Mouse (Mus musculus): ENCODE data around the gene Itfg1. TPM values are rescaled to one million over a fixed set of nuclear protein-coding genes. Genes with fewer than 3 reads are reported as not detected.
A peak's percentile ranks its signal among the peaks of the same experiment; 100 is the strongest.

The Itfg1 gene
- total and polyA plus RNA-seq, 2 experiments from 2014 or later, result 227 to 258 TPM

DNA sequence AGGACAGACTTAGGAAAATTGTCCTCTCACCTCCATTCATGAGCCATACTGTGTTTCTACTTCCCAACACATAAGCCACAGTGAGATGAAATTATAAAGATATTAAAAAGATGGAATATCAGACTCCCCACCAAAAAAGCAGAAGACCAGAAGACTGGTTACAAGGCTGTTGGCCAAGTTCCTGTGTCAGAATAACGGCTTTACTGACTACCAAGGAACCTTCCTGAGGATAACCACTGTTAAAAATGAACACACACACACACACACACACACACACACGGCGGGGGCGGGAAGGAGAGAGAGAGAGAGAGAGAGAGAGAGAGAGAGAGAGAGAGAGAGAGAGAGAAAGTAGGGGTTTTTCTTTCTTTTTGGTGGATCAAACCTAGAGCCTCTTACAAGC, 52.8 kb downstream of the Itfg1 start:
- ATAC-seq (ENCODE audit: low FRiP score) (no peak), DNase-seq (ENCODE audit: low spot score) (no peak)
- H3K27me3 ChIP-seq (ENCODE audit: insufficient read depth, low read length), result no peaks in the 10 kb centered on the region
- no peaks in the 10 kb centered on the region for H3K36me3 ChIP-seq (ENCODE audit: insufficient read depth, low read length)
- no peak overlapping the region for H3K4me2 ChIP-seq (ENCODE audit: low read depth, low read length, poor library complexity, severe bottlenecking)
- H3K9ac ChIP-seq (replicated peaks; ENCODE audit: low read length, poor library complexity, severe bottlenecking), result no peak overlapping the region
- no peaks in the 10 kb centered on the region for H3K9me3 ChIP-seq (ENCODE audit: low read length)
- no peak overlapping the region for H3K4me3 ChIP-seq (ENCODE audit: low read depth, low read length)
- 99% methylated on average over 3 of the region's 4 CpGs for WGBS
- H3K27ac ChIP-seq (ENCODE audit: low read depth, low read length), result no peak overlapping the region
- no peaks in the 10 kb centered on the region for H3K4me1 ChIP-seq (ENCODE audit: insufficient read depth, low read length)
- TF ChIP-seq CTCF (IDR thresholded peaks at IDR 0.05), result no peak

DNA sequence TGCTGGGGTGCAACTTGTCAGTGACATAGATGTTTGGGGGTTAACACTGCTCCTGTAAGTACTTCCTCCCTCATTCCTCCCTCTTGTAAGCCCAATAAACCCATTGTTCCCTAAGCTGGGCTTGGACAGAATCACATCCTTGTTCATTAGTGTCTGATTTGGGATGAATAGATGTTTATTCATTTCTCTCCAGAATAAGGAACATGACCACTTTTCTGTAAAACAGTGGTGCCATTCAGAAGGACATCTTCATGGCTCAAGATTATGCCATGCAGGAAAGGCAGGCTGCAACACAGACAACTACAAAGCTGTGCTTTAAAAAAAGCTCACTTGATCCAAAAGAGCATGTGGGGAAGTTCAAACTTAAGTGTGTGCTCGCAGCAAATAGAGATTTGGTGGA, 55.2 kb downstream of the Itfg1 start:
- no peak for DNase-seq (ENCODE audit: low spot score)
- Histone ChIP-seq H3K4me1 (ENCODE audit: insufficient read depth, low read length) (no peaks in the 10 kb centered on the region), H3K4me2 (ENCODE audit: low read depth, low read length, poor library complexity, severe bottlenecking) (no peak overlapping the region), H3K36me3 (ENCODE audit: insufficient read depth, low read length) (no peaks in the 10 kb centered on the region), H3K27ac (ENCODE audit: low read depth, low read length) (no peak overlapping the region), H3K27me3 (ENCODE audit: insufficient read depth, low read length) (no peaks in the 10 kb centered on the region), H3K9me3 (ENCODE audit: low read length) (no peaks in the 10 kb centered on the region), H3K4me3 (ENCODE audit: low read depth, low read length) (no peak overlapping the region), H3K9ac (replicated peaks; ENCODE audit: low read length, poor library complexity, severe bottlenecking) (no peak overlapping the region)
- TF ChIP-seq CTCF (IDR thresholded peaks at IDR 0.05), result no peak
- ATAC-seq (ENCODE audit: low FRiP score), result no peak
- 83% methylated on average over 1 of the region's 1 CpGs for WGBS

DNA sequence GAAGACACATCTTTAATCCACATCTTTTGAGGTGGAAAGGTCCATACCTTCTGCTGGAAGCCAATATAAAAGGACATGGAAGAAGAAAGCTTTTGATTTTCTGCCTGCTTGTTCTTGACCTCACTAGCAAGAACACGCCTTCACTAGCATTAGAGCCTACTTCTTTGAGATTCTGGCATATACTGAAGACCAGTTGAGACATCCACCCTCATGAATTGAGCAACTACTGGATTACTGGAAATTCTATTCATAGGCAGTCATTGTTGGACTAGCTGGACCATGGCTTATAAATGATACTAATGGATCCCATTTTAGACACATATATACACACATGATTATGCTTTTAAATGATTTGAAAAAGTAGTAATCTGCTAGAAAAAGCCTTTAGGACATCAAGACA, 56.9 kb downstream of the Itfg1 start:
- Histone ChIP-seq H3K4me2 (ENCODE audit: low read depth, low read length, poor library complexity, severe bottlenecking) (no peak overlapping the region), H3K36me3 (ENCODE audit: insufficient read depth, low read length) (no peaks in the 10 kb centered on the region), H3K27ac (ENCODE audit: low read depth, low read length) (no peak overlapping the region), H3K27me3 (ENCODE audit: insufficient read depth, low read length) (no peaks in the 10 kb centered on the region), H3K9ac (replicated peaks; ENCODE audit: low read length, poor library complexity, severe bottlenecking) (no peak overlapping the region), H3K4me1 (ENCODE audit: insufficient read depth, low read length) (no peaks in the 10 kb centered on the region), H3K4me3 (ENCODE audit: low read depth, low read length) (no peak overlapping the region), H3K9me3 (ENCODE audit: low read length) (no peaks in the 10 kb centered on the region)
- WGBS, result 96% methylated on average over 1 of the region's 1 CpGs
- DNase-seq (ENCODE audit: low spot score) (no peak), ATAC-seq (ENCODE audit: low FRiP score) (no peak)
- no peak for TF ChIP-seq CTCF (IDR thresholded peaks at IDR 0.05)

DNA sequence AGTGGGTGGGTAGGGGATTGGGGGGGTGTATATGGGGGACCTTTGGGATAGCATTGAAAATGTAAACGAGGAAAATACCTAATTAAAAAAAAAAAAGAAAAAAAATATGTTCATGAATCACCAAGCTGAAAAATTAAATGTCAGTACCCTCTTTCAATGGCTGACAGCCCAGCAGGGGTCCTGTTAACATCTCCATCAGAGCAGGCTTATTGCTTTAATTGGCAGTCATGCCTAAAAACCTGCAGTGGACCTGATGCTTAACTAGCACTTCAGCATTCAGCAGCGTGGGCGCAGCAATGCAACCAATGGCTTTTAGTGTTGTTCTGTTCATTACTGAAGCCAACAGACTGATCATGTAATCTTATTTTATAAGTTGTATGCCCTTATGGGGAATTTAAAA, 60.6 kb downstream of the Itfg1 start:
- no peak overlapping the region for H3K4me3 ChIP-seq (ENCODE audit: low read depth, low read length)
- H3K27ac ChIP-seq (ENCODE audit: low read depth, low read length), result no peak overlapping the region
- no peak overlapping the region for H3K4me2 ChIP-seq (ENCODE audit: low read depth, low read length, poor library complexity, severe bottlenecking)
- DNase-seq (ENCODE audit: low spot score) (peak; percentile 31), ATAC-seq (ENCODE audit: low FRiP score) (no peak)
- no peaks in the 10 kb centered on the region for H3K9me3 ChIP-seq (ENCODE audit: low read length)
- no peaks in the 10 kb centered on the region for H3K4me1 ChIP-seq (ENCODE audit: insufficient read depth, low read length)
- no peaks in the 10 kb centered on the region for H3K36me3 ChIP-seq (ENCODE audit: insufficient read depth, low read length)
- no peaks in the 10 kb centered on the region for H3K27me3 ChIP-seq (ENCODE audit: insufficient read depth, low read length)
- TF ChIP-seq CTCF (IDR thresholded peaks at IDR 0.05), result no peak
- H3K9ac ChIP-seq (replicated peaks; ENCODE audit: low read length, poor library complexity, severe bottlenecking), result no peak overlapping the region
- WGBS, result 64% methylated on average over 3 of the region's 3 CpGs

DNA sequence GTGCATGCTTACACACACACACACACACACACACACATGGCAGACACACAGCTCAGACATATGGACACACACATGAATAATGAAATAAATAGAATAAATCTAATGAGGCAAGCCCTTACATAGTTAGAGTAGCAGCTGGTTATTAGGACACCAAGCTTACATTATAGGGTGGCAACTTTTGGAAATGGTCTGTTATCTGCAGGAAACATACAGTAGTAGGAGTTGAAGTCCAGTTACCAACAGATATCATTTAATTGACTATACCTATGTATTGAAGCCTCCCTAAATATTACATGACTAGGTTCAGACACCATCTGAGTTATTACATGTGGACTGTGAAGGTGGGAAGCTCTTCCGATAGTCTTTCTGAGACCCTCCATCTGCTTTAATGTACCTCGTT, 95.7 kb downstream of the Itfg1 start:
- WGBS, result over 99% methylated on average over 2 of the region's 2 CpGs
- Histone ChIP-seq H3K9me3 (ENCODE audit: low read length) (no peaks in the 10 kb centered on the region), H3K4me1 (ENCODE audit: insufficient read depth, low read length) (no peaks in the 10 kb centered on the region), H3K9ac (replicated peaks; ENCODE audit: low read length, poor library complexity, severe bottlenecking) (no peak overlapping the region), H3K4me3 (ENCODE audit: low read depth, low read length) (no peak overlapping the region), H3K4me2 (ENCODE audit: low read depth, low read length, poor library complexity, severe bottlenecking) (no peak overlapping the region), H3K27me3 (ENCODE audit: insufficient read depth, low read length) (no peaks in the 10 kb centered on the region), H3K27ac (ENCODE audit: low read depth, low read length) (no peak overlapping the region), H3K36me3 (ENCODE audit: insufficient read depth, low read length) (0 out of 2 replicates have a peak, but pooled peaks cover 3% of the 10 kb centered on the region)
- no peak for TF ChIP-seq CTCF (IDR thresholded peaks at IDR 0.05)
- DNase-seq (ENCODE audit: low spot score), result no peak
- no peak for ATAC-seq (ENCODE audit: low FRiP score)

DNA sequence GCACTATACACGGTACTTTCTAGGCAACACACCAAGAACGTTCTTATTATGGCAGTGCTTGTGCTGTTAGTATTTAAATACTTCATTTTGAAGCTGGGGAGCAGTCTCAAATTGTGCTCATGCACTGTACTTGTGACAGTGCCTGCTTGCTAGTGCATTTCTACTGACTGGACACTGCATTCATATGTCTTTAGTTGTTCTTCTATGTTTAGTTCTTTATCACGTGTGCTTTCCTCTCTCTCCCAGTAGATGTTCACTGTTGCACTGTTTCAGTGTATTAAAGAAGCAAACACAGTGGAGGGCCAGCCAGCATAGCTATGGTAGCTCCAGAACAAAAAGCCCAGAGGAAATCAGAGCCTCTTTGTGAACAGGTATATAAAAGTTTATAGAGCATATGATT, 110.2 kb downstream of the Itfg1 start:
- Histone ChIP-seq H3K9me3 (ENCODE audit: low read length) (no peaks in the 10 kb centered on the region), H3K27ac (ENCODE audit: low read depth, low read length) (no peak overlapping the region), H3K4me1 (ENCODE audit: insufficient read depth, low read length) (no peaks in the 10 kb centered on the region), H3K4me3 (ENCODE audit: low read depth, low read length) (no peak overlapping the region), H3K36me3 (ENCODE audit: insufficient read depth, low read length) (peaks cover 5% of the 10 kb centered on the region; the same call in 1 of the 2 replicates), H3K4me2 (ENCODE audit: low read depth, low read length, poor library complexity, severe bottlenecking) (no peak overlapping the region), H3K9ac (replicated peaks; ENCODE audit: low read length, poor library complexity, severe bottlenecking) (no peak overlapping the region), H3K27me3 (ENCODE audit: insufficient read depth, low read length) (no peaks in the 10 kb centered on the region)
- no peak for ATAC-seq (ENCODE audit: low FRiP score)
- DNase-seq (ENCODE audit: low spot score), result no peak
- no peak for TF ChIP-seq CTCF (IDR thresholded peaks at IDR 0.05)
- 90% methylated on average over 3 of the region's 3 CpGs for WGBS
